Comparison of ENCODE assay signal across 19 mouse cellular contexts in the genomic region with DNA sequence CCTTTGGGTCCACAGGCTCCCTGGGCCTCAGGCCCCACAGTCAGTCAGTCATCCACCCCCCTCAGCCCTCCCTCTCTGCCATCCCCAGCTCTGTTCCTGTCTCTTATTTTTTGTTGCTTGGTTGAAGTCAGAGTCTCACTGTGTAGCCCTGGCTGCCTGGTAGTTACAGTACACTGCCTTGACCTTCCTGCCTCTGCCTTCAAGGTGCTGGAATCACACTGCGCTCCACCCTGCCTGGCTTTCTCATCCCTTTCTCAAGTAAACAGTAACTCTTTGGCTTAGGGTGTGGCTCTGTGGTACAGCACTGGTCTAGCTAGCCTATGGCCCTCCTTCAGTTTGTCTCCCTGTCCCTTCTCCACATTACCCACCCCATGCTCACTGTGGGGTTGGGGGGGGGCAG. TPM values are rescaled to one million over a fixed set of nuclear protein-coding genes. Genes with fewer than 3 reads are reported as not detected.
A peak's percentile ranks its signal among the peaks of the same experiment; 100 is the strongest.
DNase-seq lines count a peak whose midpoint lies in the region; ATAC-seq and TF ChIP-seq lines count a peak whose summit lies in the region.
"Had no signal": no experiment of that assay in that cellular context is flagged by ENCODE, and none has a peak within 500 bp of the region (broad histone marks: within the 10 kb centered on the region; RNA-seq: fewer than 3 reads in every experiment).

No protein-coding gene starts in this region.

- no peaks in the 10 kb centered on the region for H3K4me1 ChIP-seq in embryonic facial prominence, embryonic 11.5 days (ENCODE audit: control insufficient read depth, insufficient read depth, low read length)
- H3K4me1 ChIP-seq in embryonic facial prominence, embryonic 10.5 days: peaks cover 19% of the 10 kb centered on the region
- H3K4me1 ChIP-seq in kidney, embryonic 15.5 days: peaks cover 35% of the 10 kb centered on the region
- H3K4me1 ChIP-seq in E14TG2a.4 (replicated peaks; ENCODE audit: low read depth, low read length): peaks cover 99% of the 10 kb centered on the region
- H3K4me1 ChIP-seq in brown adipose tissue, adult 24 weeks (ENCODE audit: control insufficient read depth, insufficient read depth, insufficient read length, low read length): peaks cover 9% of the 10 kb centered on the region

- H3K27ac ChIP-seq in embryonic facial prominence, embryonic 11.5 days (replicated peaks; ENCODE audit: low read depth, low read length): no peak overlapping the region
- no peak overlapping the region for H3K27ac ChIP-seq in embryonic facial prominence, embryonic 10.5 days (replicated peaks)
- no peak overlapping the region for H3K27ac ChIP-seq in kidney, embryonic 15.5 days
- H3K27ac ChIP-seq in brown adipose tissue, adult 24 weeks (replicated peaks; ENCODE audit: low read depth, low read length): peak overlapping the region; percentile 67
- H3K27ac ChIP-seq: embryonic facial prominence, embryonic 15.5 days; forebrain, embryonic 10.5 days; heart, embryonic 15.5 days; limb, embryonic 10.5 days had no signal

- H3K36me3 ChIP-seq in embryonic facial prominence, embryonic 11.5 days (replicated peaks; ENCODE audit: control insufficient read depth, insufficient read depth, low read depth, low read length): no peaks in the 10 kb centered on the region
- no peaks in the 10 kb centered on the region for H3K36me3 ChIP-seq in embryonic facial prominence, embryonic 10.5 days (replicated peaks)
- H3K36me3 ChIP-seq in kidney, embryonic 15.5 days: no peaks in the 10 kb centered on the region
- peaks cover 43% of the 10 kb centered on the region for H3K36me3 ChIP-seq in E14TG2a.4 (ENCODE audit: insufficient read depth, low read length)
- H3K36me3 ChIP-seq: embryonic facial prominence, embryonic 15.5 days; forebrain, embryonic 10.5 days; heart, embryonic 15.5 days; limb, embryonic 10.5 days had no signal

- no peaks in the 10 kb centered on the region for H3K27me3 ChIP-seq in embryonic facial prominence, embryonic 11.5 days (ENCODE audit: control insufficient read depth, insufficient read depth, low read length)
- H3K27me3 ChIP-seq in embryonic facial prominence, embryonic 10.5 days (replicated peaks; ENCODE audit: low read depth, poor library complexity, severe bottlenecking): peaks cover 20% of the 10 kb centered on the region; the same call in 1 of the 2 replicates
- no peaks in the 10 kb centered on the region for H3K27me3 ChIP-seq in kidney, embryonic 15.5 days
- no peaks in the 10 kb centered on the region for H3K27me3 ChIP-seq in E14TG2a.4 (ENCODE audit: insufficient read depth, low read length)
- H3K27me3 ChIP-seq: embryonic facial prominence, embryonic 15.5 days; heart, embryonic 15.5 days had no signal

- no peak overlapping the region for H3K4me3 ChIP-seq in embryonic facial prominence, embryonic 11.5 days (ENCODE audit: low read depth, low read length)
- H3K4me3 ChIP-seq in embryonic facial prominence, embryonic 10.5 days: no peak overlapping the region
- H3K4me3 ChIP-seq in kidney, embryonic 15.5 days (replicated peaks): no peak overlapping the region
- peak overlapping the region; percentile 53 for H3K4me3 ChIP-seq in E14TG2a.4 (replicated peaks; ENCODE audit: low read length)
- no peak overlapping the region for H3K4me3 ChIP-seq in brown adipose tissue, adult 24 weeks (ENCODE audit: insufficient read depth, low read depth, low read length)
- H3K4me3 ChIP-seq: embryonic facial prominence, embryonic 15.5 days; forebrain, embryonic 10.5 days; heart, embryonic 15.5 days; limb, embryonic 10.5 days had no signal

- no peak overlapping the region for H3K9ac ChIP-seq in embryonic facial prominence, embryonic 11.5 days (replicated peaks; ENCODE audit: low read length)
- H3K9ac ChIP-seq in kidney, embryonic 15.5 days: no peak overlapping the region
- H3K9ac ChIP-seq: embryonic facial prominence, embryonic 15.5 days; forebrain, postnatal 0 days; heart, embryonic 15.5 days had no signal

- no peak for TF ChIP-seq CTCF in E14TG2a.4 (conservative IDR thresholded peaks at IDR 0.05; ENCODE audit: low read length)

- no peak for DNase-seq in embryonic facial prominence, embryonic 11.5 days (ENCODE audit: low spot score)
- no peak for DNase-seq in embryonic facial prominence, embryonic 10.5 days (ENCODE audit: low spot score)
- peak; percentile 58 for DNase-seq in kidney, adult 11 months
- DNase-seq in layer of hippocampus, adult 9-11 months: no peak
- DNase-seq: cerebellum, adult 9-11 months; forebrain, postnatal 0 days; lung, adult 18-20 months; right cerebral cortex, postnatal 25 days; thymus, postnatal 14 days had no signal

- 0 out of 2 replicates have a peak, but pooled peaks have one; percentile 12 for ATAC-seq in embryonic facial prominence, embryonic 11.5 days (replicated peaks; ENCODE audit: insufficient number of reproducible peaks, low FRiP score, low TSS enrichment, low read depth)
- ATAC-seq in kidney, embryonic 15.5 days (replicated peaks; ENCODE audit: low FRiP score): no peak
- ATAC-seq in erythroblast, adult 5-6 weeks (replicated peaks; ENCODE audit: low FRiP score, poor library complexity, severe bottlenecking): no peak
- ATAC-seq: forebrain, postnatal 0 days; midbrain, embryonic 16.5 days had no signal

- 88% methylated on average over 1 of the region's 1 CpGs for whole genome bisulfite sequencing in embryonic facial prominence, embryonic 11.5 days
- WGBS in embryonic facial prominence, embryonic 10.5 days: 97% methylated on average over 1 of the region's 1 CpGs
- 90% methylated on average over 1 of the region's 1 CpGs for WGBS in kidney, embryonic 15.5 days

- no peak overlapping the region for H3K4me2 ChIP-seq in embryonic facial prominence, embryonic 11.5 days (ENCODE audit: low read depth, low read length)
- H3K4me2 ChIP-seq in kidney, embryonic 15.5 days: no peak overlapping the region
- H3K4me2 ChIP-seq: embryonic facial prominence, embryonic 15.5 days; heart, embryonic 15.5 days had no signal

- H3K9me3 ChIP-seq in embryonic facial prominence, embryonic 11.5 days (replicated peaks; ENCODE audit: control insufficient read depth, low read length): no peaks in the 10 kb centered on the region
- H3K9me3 ChIP-seq in embryonic facial prominence, embryonic 10.5 days: no peaks in the 10 kb centered on the region
- no peaks in the 10 kb centered on the region for H3K9me3 ChIP-seq in kidney, embryonic 15.5 days (replicated peaks)
- no peaks in the 10 kb centered on the region for H3K9me3 ChIP-seq in E14TG2a.4 (ENCODE audit: low read length)
- H3K9me3 ChIP-seq: embryonic facial prominence, embryonic 15.5 days; forebrain, embryonic 10.5 days; heart, embryonic 15.5 days; limb, embryonic 10.5 days had no signal

RNA-seq across cellular contexts. Expression of a gene that starts 4.3 kb away (rescaled TPM):
- 0.24 and 0.42 TPM in 2 replicates for polyA plus RNA-seq in embryonic facial prominence, embryonic 11.5 days (2014; fragmentation: Nextera tagmentation; extraction: Ambion mirVana)
- polyA plus RNA-seq in embryonic facial prominence, embryonic 10.5 days (2016; fragmentation: Nextera tagmentation; extraction: Ambion mirVana): 0.15 TPM in 1 of 2 replicates, not detected in the other
- 0.45 and 0.53 TPM in 2 replicates for polyA plus RNA-seq in kidney, embryonic 15.5 days (2015; fragmentation: Nextera tagmentation; extraction: Ambion mirVana)
- polyA plus RNA-seq in brown adipose tissue, adult 24 weeks (2012; ENCODE audit: insufficient read depth, insufficient read length, missing spikeins): 4.1 and 4.9 TPM in 2 replicates
- total RNA-seq in erythroblast, adult 5-6 weeks (2015; ENCODE audit: low replicate concordance): 9.2 and 17.9 TPM in 2 replicates
- 0.28 and 7.8 TPM in 2 replicates for total RNA-seq in erythroblast, adult 5-6 weeks (2017; ENCODE audit: low replicate concordance)
- total RNA-seq: forebrain, postnatal 0 days had no signal
- polyA plus RNA-seq: forebrain, embryonic 10.5 days; hindbrain, embryonic 11.5 days had no signal

RNA-seq across cellular contexts. Expression of a gene that starts 5.8 kb away (rescaled TPM):
- 3.6 and 4.3 TPM in 2 replicates for polyA plus RNA-seq in embryonic facial prominence, embryonic 11.5 days (2014; fragmentation: Nextera tagmentation; extraction: Ambion mirVana)
- 1.2 and 2.2 TPM in 2 replicates for polyA plus RNA-seq in embryonic facial prominence, embryonic 10.5 days (2016; fragmentation: Nextera tagmentation; extraction: Ambion mirVana)
- polyA plus RNA-seq in kidney, embryonic 15.5 days (2015; fragmentation: Nextera tagmentation; extraction: Ambion mirVana): 9.1 and 11.1 TPM in 2 replicates
- polyA plus RNA-seq in brown adipose tissue, adult 24 weeks (2012; ENCODE audit: insufficient read depth, insufficient read length, missing spikeins): 12.7 and 13.7 TPM in 2 replicates
- total RNA-seq in erythroblast, adult 5-6 weeks (2015; ENCODE audit: low replicate concordance): 1.3 TPM in 1 of 2 replicates, not detected in the other
- 0.17 and 1.1 TPM in 2 replicates for total RNA-seq in erythroblast, adult 5-6 weeks (2017; ENCODE audit: low replicate concordance)

RNA-seq across cellular contexts. Expression of a gene that starts 6.0 kb away (rescaled TPM):
- polyA plus RNA-seq in embryonic facial prominence, embryonic 11.5 days (2014; fragmentation: Nextera tagmentation; extraction: Ambion mirVana): 1.2 and 1.5 TPM in 2 replicates
- polyA plus RNA-seq in embryonic facial prominence, embryonic 10.5 days (2016; fragmentation: Nextera tagmentation; extraction: Ambion mirVana): 0.88 and 1.3 TPM in 2 replicates
- polyA plus RNA-seq in kidney, embryonic 15.5 days (2015; fragmentation: Nextera tagmentation; extraction: Ambion mirVana): 4.5 and 7.0 TPM in 2 replicates
- 0.99 and 2.8 TPM in 2 replicates for polyA plus RNA-seq in brown adipose tissue, adult 24 weeks (2012; ENCODE audit: insufficient read depth, insufficient read length, missing spikeins)
- 0.38 and 4.8 TPM in 2 replicates for total RNA-seq in erythroblast, adult 5-6 weeks (2015; ENCODE audit: low replicate concordance)
- total RNA-seq in erythroblast, adult 5-6 weeks (2017; ENCODE audit: low replicate concordance): 2.8 and 5.2 TPM in 2 replicates

RNA-seq across cellular contexts. Expression of a gene that starts 8.0 kb away (rescaled TPM):
- 106 and 108 TPM in 2 replicates for polyA plus RNA-seq in embryonic facial prominence, embryonic 11.5 days (2014; fragmentation: Nextera tagmentation; extraction: Ambion mirVana)
- polyA plus RNA-seq in embryonic facial prominence, embryonic 10.5 days (2016; fragmentation: Nextera tagmentation; extraction: Ambion mirVana): 136 and 141 TPM in 2 replicates
- polyA plus RNA-seq in kidney, embryonic 15.5 days (2015; fragmentation: Nextera tagmentation; extraction: Ambion mirVana): 91.6 and 95.2 TPM in 2 replicates
- polyA plus RNA-seq in brown adipose tissue, adult 24 weeks (2012; ENCODE audit: insufficient read depth, insufficient read length, missing spikeins): 49.9 and 65.3 TPM in 2 replicates
- 46.4 and 52.3 TPM in 2 replicates for total RNA-seq in erythroblast, adult 5-6 weeks (2015; ENCODE audit: low replicate concordance)
- 10.3 and 18.2 TPM in 2 replicates for total RNA-seq in erythroblast, adult 5-6 weeks (2017; ENCODE audit: low replicate concordance)

RNA-seq across cellular contexts. Expression of a gene that starts 17.7 kb away (rescaled TPM):
- polyA plus RNA-seq in embryonic facial prominence, embryonic 11.5 days (2014; fragmentation: Nextera tagmentation; extraction: Ambion mirVana): 959 and 1,000 TPM in 2 replicates
- polyA plus RNA-seq in embryonic facial prominence, embryonic 10.5 days (2016; fragmentation: Nextera tagmentation; extraction: Ambion mirVana): 780 and 781 TPM in 2 replicates
- polyA plus RNA-seq in kidney, embryonic 15.5 days (2015; fragmentation: Nextera tagmentation; extraction: Ambion mirVana): 586 and 589 TPM in 2 replicates
- 268 and 317 TPM in 2 replicates for polyA plus RNA-seq in brown adipose tissue, adult 24 weeks (2012; ENCODE audit: insufficient read depth, insufficient read length, missing spikeins)
- total RNA-seq in erythroblast, adult 5-6 weeks (2015; ENCODE audit: low replicate concordance): 177 and 204 TPM in 2 replicates
- total RNA-seq in erythroblast, adult 5-6 weeks (2017; ENCODE audit: low replicate concordance): 163 and 169 TPM in 2 replicates
